Mouse (Mus musculus): Measurements from ENCODE around the gene Kiss1r. TPM values are rescaled to one million over a fixed set of nuclear protein-coding genes. Genes with fewer than 3 reads are reported as not detected.

The Kiss1r gene
- total and polyA plus RNA-seq, 3 experiments: 0.30 to 0.33 (median 0.33) TPM

- DNase-seq (ENCODE audit: low spot score): no peak
- Histone ChIP-seq H3K9me3 (replicated peaks) (peaks cover 15% of the 10 kb centered on the region), H3K36me3 (replicated peaks) (peaks cover 3% of the 10 kb centered on the region), H3K27me3 (ENCODE audit: insufficient read depth, low read length) (no peaks in the 10 kb centered on the region; the same call in 1 of the 2 replicates), H3K4me1 (ENCODE audit: insufficient read depth, low read depth, low read length) (peaks cover 66% of the 10 kb centered on the region), H3K4me3 (ENCODE audit: low read depth, low read length) (peak overlapping the region; percentile 54; the same call in 1 of the 2 replicates)
- no peak for ATAC-seq (ENCODE audit: extremely low read depth, insufficient number of reproducible peaks, low FRiP score, poor library complexity, severe bottlenecking)
- TF ChIP-seq GATA1 (IDR thresholded peaks at IDR 0.05; ENCODE audit: borderline replicate concordance, low read length): no peak
- TF ChIP-seq CTCF (IDR thresholded peaks at IDR 0.05; ENCODE audit: low read depth, low read length): no peak
- TF ChIP-seq POLR2AphosphoS5 (IDR thresholded peaks at IDR 0.05; ENCODE audit: insufficient replicate concordance, low read depth, low read length): no peak
- TF ChIP-seq TAL1 (conservative IDR thresholded peaks at IDR 0.05; ENCODE audit: low read depth, low read length): no peak
- no peak for TF ChIP-seq GATA2 (IDR thresholded peaks at IDR 0.05; ENCODE audit: borderline replicate concordance, low read depth, low read length)
Observed at GRCm38 (mm10) chr10:79919251-79919849, 2.6 kb downstream of the Kiss1r start.

- Histone ChIP-seq H3K9me3 (replicated peaks) (peaks cover 15% of the 10 kb centered on the region), H3K4me3 (ENCODE audit: low read depth, low read length) (0 out of 2 replicates have a peak overlapping the region, but pooled peaks have one; percentile 26), H3K27me3 (ENCODE audit: insufficient read depth, low read length) (no peaks in the 10 kb centered on the region; the same call in 1 of the 2 replicates), H3K4me1 (ENCODE audit: insufficient read depth, low read depth, low read length) (peaks cover 62% of the 10 kb centered on the region), H3K36me3 (replicated peaks) (peaks cover 1% of the 10 kb centered on the region)
- ATAC-seq (ENCODE audit: extremely low read depth, insufficient number of reproducible peaks, low FRiP score, poor library complexity, severe bottlenecking) (no peak), DNase-seq (ENCODE audit: low spot score) (no peak)
- TF ChIP-seq GATA2 (IDR thresholded peaks at IDR 0.05; ENCODE audit: borderline replicate concordance, low read depth, low read length) (no peak), POLR2AphosphoS5 (IDR thresholded peaks at IDR 0.05; ENCODE audit: insufficient replicate concordance, low read depth, low read length) (no peak), TAL1 (conservative IDR thresholded peaks at IDR 0.05; ENCODE audit: low read depth, low read length) (no peak), GATA1 (IDR thresholded peaks at IDR 0.05; ENCODE audit: borderline replicate concordance, low read length) (no peak), CTCF (IDR thresholded peaks at IDR 0.05; ENCODE audit: low read depth, low read length) (no peak)
Observed at GRCm38 (mm10) chr10:79920056-79920890, 3.5 kb downstream of the Kiss1r start.

GRCm38 (mm10) chr10:79920958-79921535, 4.3 kb downstream of the Kiss1r start, which contains the start of gene R3hdm4:
Gene R3hdm4, minus strand, starts transcription at chr10:79921208.
- Histone ChIP-seq H3K4me3 (ENCODE audit: low read depth, low read length) (peak within 1 kb of the TSS; percentile 26; the same call in 1 of the 2 replicates), H3K9me3 (replicated peaks) (peaks cover 15% of the 10 kb centered on the region), H3K4me1 (ENCODE audit: insufficient read depth, low read depth, low read length) (peaks cover 61% of the 10 kb centered on the region), H3K36me3 (replicated peaks) (no peaks in the 10 kb centered on the region), H3K27me3 (ENCODE audit: insufficient read depth, low read length) (no peaks in the 10 kb centered on the region; the same call in 1 of the 2 replicates)
- no peak for ATAC-seq (ENCODE audit: extremely low read depth, insufficient number of reproducible peaks, low FRiP score, poor library complexity, severe bottlenecking)
- no peak for DNase-seq (ENCODE audit: low spot score)
- TF ChIP-seq POLR2AphosphoS5 (IDR thresholded peaks at IDR 0.05; ENCODE audit: insufficient replicate concordance, low read depth, low read length) (no peak), GATA1 (IDR thresholded peaks at IDR 0.05; ENCODE audit: borderline replicate concordance, low read length) (no peak), GATA2 (IDR thresholded peaks at IDR 0.05; ENCODE audit: borderline replicate concordance, low read depth, low read length) (no peak), TAL1 (conservative IDR thresholded peaks at IDR 0.05; ENCODE audit: low read depth, low read length) (no peak), CTCF (IDR thresholded peaks at IDR 0.05; ENCODE audit: low read depth, low read length) (no peak)

GRCm38 (mm10) chr10:79921572-79921971, 4.8 kb downstream of the Kiss1r start:
- H3K4me1 ChIP-seq (ENCODE audit: insufficient read depth, low read depth, low read length): peaks cover 64% of the 10 kb centered on the region
- no peak for ATAC-seq (ENCODE audit: extremely low read depth, insufficient number of reproducible peaks, low FRiP score, poor library complexity, severe bottlenecking)
- no peak for DNase-seq (ENCODE audit: low spot score)
- H3K27me3 ChIP-seq (ENCODE audit: insufficient read depth, low read length): no peaks in the 10 kb centered on the region; the same call in 1 of the 2 replicates
- H3K36me3 ChIP-seq (replicated peaks): no peaks in the 10 kb centered on the region
- peaks cover 15% of the 10 kb centered on the region for H3K9me3 ChIP-seq (replicated peaks)
- H3K4me3 ChIP-seq (ENCODE audit: low read depth, low read length): no peak overlapping the region
- TF ChIP-seq GATA2 (IDR thresholded peaks at IDR 0.05; ENCODE audit: borderline replicate concordance, low read depth, low read length) (no peak), POLR2AphosphoS5 (IDR thresholded peaks at IDR 0.05; ENCODE audit: insufficient replicate concordance, low read depth, low read length) (no peak), CTCF (IDR thresholded peaks at IDR 0.05; ENCODE audit: low read depth, low read length) (no peak), TAL1 (conservative IDR thresholded peaks at IDR 0.05; ENCODE audit: low read depth, low read length) (no peak), GATA1 (IDR thresholded peaks at IDR 0.05; ENCODE audit: borderline replicate concordance, low read length) (no peak)

GRCm38 (mm10) chr10:79924998-79925784, 8.4 kb downstream of the Kiss1r start:
- H3K9me3 ChIP-seq (replicated peaks): peaks cover 15% of the 10 kb centered on the region
- TF ChIP-seq GATA1 (IDR thresholded peaks at IDR 0.05; ENCODE audit: borderline replicate concordance, low read length) (no peak), CTCF (IDR thresholded peaks at IDR 0.05; ENCODE audit: low read depth, low read length) (peak; percentile 100), GATA2 (IDR thresholded peaks at IDR 0.05; ENCODE audit: borderline replicate concordance, low read depth, low read length) (no peak)
- H3K36me3 ChIP-seq (replicated peaks): peaks cover 11% of the 10 kb centered on the region
- DNase-seq (ENCODE audit: low spot score) (no peak), ATAC-seq (ENCODE audit: extremely low read depth, insufficient number of reproducible peaks, low FRiP score, poor library complexity, severe bottlenecking) (no peak)
- H3K27me3 ChIP-seq (ENCODE audit: insufficient read depth, low read length): no peaks in the 10 kb centered on the region; the same call in 1 of the 2 replicates
- peak overlapping the region; percentile 35; the same call in 1 of the 2 replicates for H3K4me3 ChIP-seq (ENCODE audit: low read depth, low read length)
- H3K4me1 ChIP-seq (ENCODE audit: insufficient read depth, low read depth, low read length): peaks cover 47% of the 10 kb centered on the region

Measured in G1E (cell line).